21 mouse cellular contexts compared by ENCODE assay signal in genomic region chr13:21930981-21931380, GRCm38 (mm10). TPM values are rescaled to one million over a fixed set of nuclear protein-coding genes. Genes with fewer than 3 reads are reported as not detected.
DNase-seq lines count a peak whose midpoint lies in the region; ATAC-seq and TF ChIP-seq lines count a peak whose summit lies in the region.
"Had no signal": no experiment of that assay in that cellular context is flagged by ENCODE, and none has a peak within 500 bp of the region (broad histone marks: within the 10 kb centered on the region; RNA-seq: fewer than 3 reads in every experiment).

No protein-coding gene starts in this region.

- in situ Hi-C loops in ES-E14 (cut with MboI; ENCODE audit: low sequenced_read_pairs in 2 of 2, unreplicated experiment in 2 of 2): loop anchor here (10.0 to 25.0 kb wide), 2 partner anchors 94 to 669 kb away; no protein-coding TSS in a partner anchor

- H3K27me3 ChIP-seq in hindbrain, embryonic 16.5 days (replicated peaks; ENCODE audit: control insufficient read depth, insufficient read depth, low read length): no peaks in the 10 kb centered on the region; the same call in 1 of the 2 replicates
- peaks cover 14% of the 10 kb centered on the region for H3K27me3 ChIP-seq in hindbrain, embryonic 14.5 days (ENCODE audit: control insufficient read depth, insufficient read depth, low read length)
- no peaks in the 10 kb centered on the region for H3K27me3 ChIP-seq in limb, embryonic 11.5 days (ENCODE audit: control insufficient read depth, insufficient read depth, low read length)
- H3K27me3 ChIP-seq: embryonic facial prominence, embryonic 13.5 days; neural tube, embryonic 12.5 days had no signal

- H3K4me2 ChIP-seq in hindbrain, embryonic 16.5 days (ENCODE audit: low read length): no peak overlapping the region
- H3K4me2 ChIP-seq in hindbrain, embryonic 14.5 days (replicated peaks): no peak overlapping the region
- no peak overlapping the region for H3K4me2 ChIP-seq in limb, embryonic 11.5 days (ENCODE audit: low read depth, severe bottlenecking)
- H3K4me2 ChIP-seq: embryonic facial prominence, embryonic 13.5 days; forebrain, embryonic 13.5 days; hindbrain, embryonic 15.5 days; neural tube, embryonic 12.5 days had no signal

- H3K9ac ChIP-seq in hindbrain, embryonic 16.5 days (ENCODE audit: low read depth, low read length): no peak overlapping the region
- H3K9ac ChIP-seq in hindbrain, embryonic 14.5 days: no peak overlapping the region
- H3K9ac ChIP-seq in ES-E14 (ENCODE audit: insufficient read depth, low read depth, low read length, poor library complexity, severe bottlenecking): no peak overlapping the region
- no peak overlapping the region for H3K9ac ChIP-seq in limb, embryonic 11.5 days (ENCODE audit: low read length)
- H3K9ac ChIP-seq: embryonic facial prominence, embryonic 13.5 days; forebrain, embryonic 13.5 days; hindbrain, embryonic 15.5 days; neural tube, embryonic 12.5 days had no signal

- H3K27ac ChIP-seq in hindbrain, embryonic 16.5 days (ENCODE audit: low read depth, low read length): no peak overlapping the region
- H3K27ac ChIP-seq in hindbrain, embryonic 14.5 days: no peak overlapping the region
- no peak overlapping the region for H3K27ac ChIP-seq in ES-E14 (ENCODE audit: insufficient read depth, low read depth, low read length, poor library complexity, severe bottlenecking)
- no peak overlapping the region for H3K27ac ChIP-seq in limb, embryonic 11.5 days (replicated peaks; ENCODE audit: low read depth, low read length)
- H3K27ac ChIP-seq: embryonic facial prominence, embryonic 13.5 days; forebrain, embryonic 13.5 days; hindbrain, embryonic 15.5 days; macrophage; neural tube, embryonic 12.5 days had no signal

- no peak for DNase-seq in hindbrain, embryonic 14.5 days (ENCODE audit: low spot score)
- DNase-seq in 416B (ENCODE audit: low read depth): peak; percentile 41
- DNase-seq in ES-E14 (ENCODE audit: low read depth, low spot score): no peak
- DNase-seq in limb, embryonic 11.5 days (ENCODE audit: low spot score): peak; percentile 63
- no peak for DNase-seq in frontal cortex, postnatal 14 days (ENCODE audit: low spot score in 2 of 2)
- no peak for DNase-seq in frontal cortex, postnatal 36 days (ENCODE audit: low spot score in 2 of 2)
- DNase-seq: cerebellum, adult 2 months; kidney, adult 9 months; thymus, adult 2 months had no signal

- H3K36me3 ChIP-seq in hindbrain, embryonic 16.5 days (ENCODE audit: control insufficient read depth, insufficient read depth, low read length): no peaks in the 10 kb centered on the region
- no peaks in the 10 kb centered on the region for H3K36me3 ChIP-seq in hindbrain, embryonic 14.5 days (replicated peaks; ENCODE audit: control insufficient read depth, insufficient read depth)
- no peaks in the 10 kb centered on the region for H3K36me3 ChIP-seq in ES-E14 (ENCODE audit: control insufficient read depth, insufficient read depth, low read length, poor library complexity, severe bottlenecking)
- H3K36me3 ChIP-seq in limb, embryonic 11.5 days (ENCODE audit: control insufficient read depth, insufficient read depth, low read length): no peaks in the 10 kb centered on the region
- H3K36me3 ChIP-seq: embryonic facial prominence, embryonic 13.5 days; hindbrain, embryonic 15.5 days; neural tube, embryonic 12.5 days had no signal

- peak; percentile 60; the same call in 1 of the 2 replicates for ATAC-seq in hindbrain, embryonic 16.5 days
- ATAC-seq in hindbrain, embryonic 14.5 days (ENCODE audit: low FRiP score): no peak
- ATAC-seq in limb, embryonic 11.5 days (ENCODE audit: insufficient number of reproducible peaks, low FRiP score, low TSS enrichment, low read depth): no peak
- ATAC-seq: activated CD4-positive, CD25-positive, alpha-beta regulatory T cell, adult 4 months; forebrain, embryonic 13.5 days; midbrain, embryonic 16.5 days had no signal

- peaks cover 2% of the 10 kb centered on the region; the same call in 1 of the 2 replicates for H3K4me1 ChIP-seq in hindbrain, embryonic 16.5 days (ENCODE audit: control insufficient read depth, insufficient read depth, low read depth, low read length)
- no peaks in the 10 kb centered on the region for H3K4me1 ChIP-seq in hindbrain, embryonic 14.5 days (replicated peaks; ENCODE audit: control insufficient read depth, insufficient read depth, low read length)
- H3K4me1 ChIP-seq in ES-E14 (ENCODE audit: control insufficient read depth in 2 of 2, insufficient read depth in 2 of 2, low read length in 2 of 2, poor library complexity in 1 of 2): peaks cover 2% of the 10 kb centered on the region in 2 experiments; a peak in 1 of 4 replicates
- H3K4me1 ChIP-seq in limb, embryonic 11.5 days (ENCODE audit: control insufficient read depth, insufficient read depth, low read length): 0 out of 2 replicates have a peak, but pooled peaks cover 4% of the 10 kb centered on the region
- H3K4me1 ChIP-seq: hindbrain, embryonic 15.5 days; neural tube, embryonic 12.5 days had no signal

- H3K4me3 ChIP-seq in hindbrain, embryonic 16.5 days (ENCODE audit: low read length): no peak overlapping the region
- H3K4me3 ChIP-seq in hindbrain, embryonic 14.5 days (replicated peaks; ENCODE audit: low read length): no peak overlapping the region
- no peak overlapping the region; a peak in 2 of 4 replicates for H3K4me3 ChIP-seq in ES-E14 (ENCODE audit: insufficient read depth in 1 of 2, low read depth in 1 of 2, low read length in 2 of 2, poor library complexity in 1 of 2, severe bottlenecking in 1 of 2)
- H3K4me3 ChIP-seq in limb, embryonic 11.5 days (ENCODE audit: low read depth, low read length): no peak overlapping the region
- H3K4me3 ChIP-seq: embryonic facial prominence, embryonic 13.5 days; forebrain, embryonic 13.5 days; hindbrain, embryonic 15.5 days; neural tube, embryonic 12.5 days had no signal

- no peaks in the 10 kb centered on the region for H3K9me3 ChIP-seq in hindbrain, embryonic 16.5 days (ENCODE audit: control insufficient read depth, low read length)
- H3K9me3 ChIP-seq in hindbrain, embryonic 14.5 days (ENCODE audit: control insufficient read depth, low read length): no peaks in the 10 kb centered on the region
- H3K9me3 ChIP-seq in ES-E14 (ENCODE audit: control insufficient read depth, insufficient read depth, low read depth, low read length): no peaks in the 10 kb centered on the region
- no peaks in the 10 kb centered on the region for H3K9me3 ChIP-seq in limb, embryonic 11.5 days (ENCODE audit: control insufficient read depth, low read length)
- H3K9me3 ChIP-seq: embryonic facial prominence, embryonic 13.5 days; forebrain, embryonic 13.5 days; hindbrain, embryonic 15.5 days; neural tube, embryonic 12.5 days had no signal

- 15% methylated on average over 10 of the region's 10 CpGs for WGBS in hindbrain, embryonic 16.5 days
- WGBS in hindbrain, embryonic 14.5 days: 13% methylated on average over 10 of the region's 10 CpGs
- 4% methylated on average over 10 of the region's 10 CpGs for WGBS in limb, embryonic 11.5 days

TF ChIP-seq in ES-E14, 5 proteins besides CTCF, POLR2A, EP300 and RAD21:
- peak; percentile 83 for TF ChIP-seq MAFK (IDR thresholded peaks at IDR 0.05; ENCODE audit: insufficient read depth, low read depth, low read length)
- no peak for TF ChIP-seq ZC3H11A (IDR thresholded peaks at IDR 0.05; ENCODE audit: borderline replicate concordance, low read depth, low read length)
TF ChIP-seq in ES-E14: peak in this region for 1.

RNA-seq across cellular contexts. Expression of gene Zfp184, which starts 13.9 kb away (rescaled TPM):
- polyA plus RNA-seq in hindbrain, embryonic 16.5 days (2015; fragmentation: Nextera tagmentation; extraction: Ambion mirVana): 10.6 and 12.4 TPM in 2 replicates
- polyA plus RNA-seq in hindbrain, embryonic 14.5 days (2014; fragmentation: Nextera tagmentation; extraction: Ambion mirVana): 14.9 and 18.2 TPM in 2 replicates
- total RNA-seq in ES-E14 (2012; rRNA removed): 5.4 and 6.2 TPM in 2 replicates
- 26.9 and 28.8 TPM in 2 replicates for polyA plus RNA-seq in limb, embryonic 11.5 days (2014; fragmentation: Nextera tagmentation; extraction: Ambion mirVana)
- polyA plus RNA-seq: activated CD4-positive, CD25-positive, alpha-beta regulatory T cell, adult 4 months had no signal

RNA-seq across cellular contexts. Expression of gene Pom121l2, which starts 50.0 kb away (rescaled TPM):
- not detected in 2 replicates for polyA plus RNA-seq in hindbrain, embryonic 16.5 days (2015; fragmentation: Nextera tagmentation; extraction: Ambion mirVana)
- not detected in 2 replicates for polyA plus RNA-seq in hindbrain, embryonic 14.5 days (2014; fragmentation: Nextera tagmentation; extraction: Ambion mirVana)
- total RNA-seq in ES-E14 (2012; rRNA removed): 0.26 and 0.31 TPM in 2 replicates
- polyA plus RNA-seq in limb, embryonic 11.5 days (2014; fragmentation: Nextera tagmentation; extraction: Ambion mirVana): 0.31 and 0.38 TPM in 2 replicates
- total RNA-seq: gastrocnemius, adult 8-10 months; left cerebral cortex, postnatal 10 days had no signal
- polyA plus RNA-seq: activated CD4-positive, CD25-positive, alpha-beta regulatory T cell, adult 4 months; cerebellum, adult 2 months; forebrain, embryonic 13.5 days; heart, embryonic 14.5 days; hindbrain, embryonic 15.5 days; liver, embryonic 16.5 days; macrophage; midbrain, embryonic 16.5 days; neural tube, embryonic 12.5 days had no signal

Comparison
In these comparisons a context has a peak if more than half of its experiments do, and no peak if none do; other contexts are left out.
1. DNase-seq: peak in 416B (single experiment) and limb, embryonic 11.5 days (single experiment); none in hindbrain, embryonic 14.5 days (single experiment), ES-E14 (single experiment), frontal cortex, postnatal 14 days (0 of 2) and frontal cortex, postnatal 36 days (0 of 2).